Mouse (Mus musculus) cerebellum, adult 2 months (tissue): ENCODE results near the gene Itgb6. TPM values are rescaled to one million over a fixed set of nuclear protein-coding genes. Genes with fewer than 3 reads are reported as not detected.

Experiments used
- DNase-seq, 2 experiments: peaks; one replicate each; pipeline ENCODE4 v3.0.0; 2021
- H3K27ac ChIP-seq: fragments of 200-500 bp; 2 replicates; pipeline ENCODE4 v1.5.1; 2012; ENCODE audit warnings: low read length, control low read depth, inconsistent platforms; ENCODE audit not compliant: insufficient read depth
- H3K27me3 ChIP-seq: fragments of 200-500 bp; 2 replicates; pipeline ENCODE4 v1.6.1; 2012; ENCODE audit warnings: inconsistent platforms, mild to moderate bottlenecking, low read length, moderate library complexity; ENCODE audit not compliant: control insufficient read depth, insufficient read depth
- H3K4me1 ChIP-seq: fragments of 200-500 bp; 2 replicates; pipeline ENCODE4 v1.6.1; 2011; ENCODE audit warnings: low read length; ENCODE audit not compliant: control insufficient read depth, insufficient read depth
- H3K4me3 ChIP-seq: fragments of 200-500 bp; replicated peaks from 2 replicates; pipeline ENCODE3; 2011; ENCODE audit warnings: mild to moderate bottlenecking, low read depth, low read length, control low read depth; ENCODE audit not compliant: insufficient read depth
- CTCF ChIP-seq: fragments of 200-500 bp; IDR thresholded peaks from 2 replicates; pipeline ENCODE4 v1.5.1; 2011; ENCODE audit warnings: low read depth, mild to moderate bottlenecking, control low read depth, low read length, moderate library complexity, borderline replicate concordance; ENCODE audit not compliant: insufficient read depth
- POLR2A ChIP-seq: fragments of 200-500 bp; IDR thresholded peaks from 2 replicates; pipeline ENCODE4 v1.6.1; 2011; ENCODE audit warnings: low read length, control low read depth, borderline replicate concordance; ENCODE audit not compliant: insufficient read depth
- WGBS: fragments of 180-500 bp; shearing (Covaris S2); methylation state at CpG from one replicate; pipeline ENCODE4 v1.1.7; 2018; 5-methylcytosine and 5-hydroxymethylcytosine counted together
- polyA plus RNA-seq: library from polyadenylated mRNA; depleted of rRNA; stranded (reverse); fragments of >200 nt; gene quantifications from 2 replicates; pipeline ENCODE4 v1.2.3, GENCODE M21; 2012

Itgb6 gene
- polyA plus RNA-seq, 1 experiment: 0.28 TPM

- H3K27me3 ChIP-seq: no peaks in the 10 kb centered on the region
- TF ChIP-seq CTCF (no peak), POLR2A (no peak)
These were observed 92.1 kb downstream of the Itgb6 start for GRCm38 (mm10) chr2:60630304-60630703.

GRCm38 (mm10) chr2:60627952-60628351 lies 94.5 kb downstream of the Itgb6 start:
- Histone ChIP-seq H3K27ac (no peak overlapping the region), H3K4me1 (no peaks in the 10 kb centered on the region), H3K4me3 (no peak overlapping the region), H3K27me3 (no peaks in the 10 kb centered on the region)
- WGBS: 91% methylated on average over 4 of the region's 4 CpGs
- TF ChIP-seq CTCF: no peak
- TF ChIP-seq POLR2A: no peak
- no peak for DNase-seq

More at GRCm38 (mm10) chr2:60630304-60630703, 92.1 kb downstream of the Itgb6 start:
- Histone ChIP-seq H3K4me1 (no peaks in the 10 kb centered on the region), H3K4me3 (no peak overlapping the region), H3K27ac (no peak overlapping the region)
- DNase-seq: no peak
- WGBS: 48% methylated on average over 2 of the region's 2 CpGs

GRCm38 (mm10) chr2:60627515-60627914 lies 94.9 kb downstream of the Itgb6 start:
- Histone ChIP-seq H3K4me1 (no peaks in the 10 kb centered on the region), H3K4me3 (no peak overlapping the region), H3K27me3 (no peaks in the 10 kb centered on the region), H3K27ac (no peak overlapping the region)
- WGBS: 85% methylated on average over 10 of the region's 10 CpGs
- TF ChIP-seq POLR2A: no peak
- no peak for TF ChIP-seq CTCF
- no peak for DNase-seq

- DNase-seq: no peak
- Histone ChIP-seq H3K27me3 (no peaks in the 10 kb centered on the region), H3K27ac (no peak overlapping the region), H3K4me3 (no peak overlapping the region), H3K4me1 (no peaks in the 10 kb centered on the region)
- WGBS: 81% methylated on average over 2 of the region's 2 CpGs
- no peak for TF ChIP-seq POLR2A
- no peak for TF ChIP-seq CTCF
These were observed 96.7 kb downstream of the Itgb6 start for GRCm38 (mm10) chr2:60625766-60626165.

- no peaks in the 10 kb centered on the region for H3K27me3 ChIP-seq
- no peaks in the 10 kb centered on the region for H3K4me1 ChIP-seq
- H3K27ac ChIP-seq: no peak overlapping the region
- WGBS: 91% methylated on average over 7 of the region's 7 CpGs
- DNase-seq: no peak
- TF ChIP-seq POLR2A: no peak
- TF ChIP-seq CTCF: no peak
- H3K4me3 ChIP-seq: no peak overlapping the region
These were observed 100.3 kb downstream of the Itgb6 start for GRCm38 (mm10) chr2:60622161-60622560.

- WGBS: 94% methylated on average over 7 of the region's 7 CpGs
- Histone ChIP-seq H3K4me1 (no peaks in the 10 kb centered on the region), H3K27me3 (no peaks in the 10 kb centered on the region), H3K4me3 (no peak overlapping the region), H3K27ac (no peak overlapping the region)
- TF ChIP-seq CTCF: no peak
- TF ChIP-seq POLR2A: no peak
- no peak for DNase-seq
These were observed 107.7 kb downstream of the Itgb6 start for GRCm38 (mm10) chr2:60614758-60615157.

- DNase-seq: no peak
- no peak overlapping the region for H3K27ac ChIP-seq
- no peaks in the 10 kb centered on the region for H3K4me1 ChIP-seq
- TF ChIP-seq POLR2A (no peak), CTCF (no peak)
- no peaks in the 10 kb centered on the region for H3K27me3 ChIP-seq
- no peak overlapping the region for H3K4me3 ChIP-seq
- WGBS: 60% methylated on average over 3 of the region's 3 CpGs
These were observed 108.6 kb downstream of the Itgb6 start for GRCm38 (mm10) chr2:60613857-60614228.

- no peak for DNase-seq
- no peaks in the 10 kb centered on the region for H3K4me1 ChIP-seq
- no peaks in the 10 kb centered on the region for H3K27me3 ChIP-seq
- TF ChIP-seq POLR2A (no peak), CTCF (no peak)
- WGBS: 73% methylated on average over 15 of the region's 15 CpGs
- H3K27ac ChIP-seq: no peak overlapping the region
- no peak overlapping the region for H3K4me3 ChIP-seq
These were observed 109.3 kb downstream of the Itgb6 start for GRCm38 (mm10) chr2:60612906-60613856.
